Mouse (Mus musculus) central nervous system, embryonic 14 days (tissue): ENCODE measurements around the gene Acnat1. TPM values are rescaled to one million over a fixed set of nuclear protein-coding genes. Genes with fewer than 3 reads are reported as not detected.

ENCODE experiments used
- polyA plus RNA-seq: library from polyadenylated mRNA; depleted of rRNA; stranded (reverse); fragments of >200 nt; gene quantifications from 2 replicates; pipeline ENCODE4 v1.2.3, GENCODE M21; 2012; rRNA removed

Acnat1 gene
- 0.04 and 0.10 TPM in 2 replicates for polyA plus RNA-seq

GRCm38 (mm10) chr4:49473435-49474100 is at the start of gene Acnat1:
Acnat1 (minus strand) TSS chr4:49473912.

GRCm38 (mm10) chr4:49520572-49521340 is 47.0 kb upstream of the Acnat1 start, which contains the start of the genes Mrpl50 and Zfp189:
Mrpl50 (minus strand) TSS chr4:49521093.
Zfp189 (plus strand) TSS chr4:49521176.

GRCm38 (mm10) chr4:49506386-49506785 is 32.7 kb upstream of the Acnat1 start, which contains the start of gene Baat:
Baat (minus strand) TSS chr4:49506557.

GRCm38 (mm10) chr4:49407957-49408356 is 65.8 kb downstream of the Acnat1 start, which contains the start of gene Acnat2:
Acnat2 (minus strand) TSS chr4:49408151.

Other genes starting within 250 kb of the Acnat1 start
- not detected in 2 replicates for gene Acnat2, start 65.8 kb downstream of the Acnat1 start, polyA plus RNA-seq
- 0.12 and 0.21 TPM in 2 replicates for gene Baat, start 32.6 kb upstream of the Acnat1 start, polyA plus RNA-seq
- 36.9 and 37.6 TPM in 2 replicates for gene Mrpl50, start 47.2 kb upstream of the Acnat1 start, polyA plus RNA-seq
- gene Zfp189, start 47.3 kb upstream of the Acnat1 start, polyA plus RNA-seq: 7.7 and 7.8 TPM in 2 replicates
- gene Aldob, start 75.6 kb upstream of the Acnat1 start, polyA plus RNA-seq: 0.45 and 0.74 TPM in 2 replicates
- 36.2 and 42.2 TPM in 2 replicates for gene Tmem246, start 124.0 kb upstream of the Acnat1 start, polyA plus RNA-seq
- gene Rnf20, start 158.1 kb upstream of the Acnat1 start, polyA plus RNA-seq: 62.9 and 64.8 TPM in 2 replicates
- gene Ppp3r2, start 208.1 kb upstream of the Acnat1 start, polyA plus RNA-seq: 0.16 and 0.24 TPM in 2 replicates